Mouse (Mus musculus): Measurements from ENCODE around the gene Ttc5.
"Not testable (repeated sequence)": the region's sequence is repeated elsewhere in the genome, so short reads cannot be mapped to it uniquely, and the experiment has no call there.

The Ttc5 gene

DNA sequence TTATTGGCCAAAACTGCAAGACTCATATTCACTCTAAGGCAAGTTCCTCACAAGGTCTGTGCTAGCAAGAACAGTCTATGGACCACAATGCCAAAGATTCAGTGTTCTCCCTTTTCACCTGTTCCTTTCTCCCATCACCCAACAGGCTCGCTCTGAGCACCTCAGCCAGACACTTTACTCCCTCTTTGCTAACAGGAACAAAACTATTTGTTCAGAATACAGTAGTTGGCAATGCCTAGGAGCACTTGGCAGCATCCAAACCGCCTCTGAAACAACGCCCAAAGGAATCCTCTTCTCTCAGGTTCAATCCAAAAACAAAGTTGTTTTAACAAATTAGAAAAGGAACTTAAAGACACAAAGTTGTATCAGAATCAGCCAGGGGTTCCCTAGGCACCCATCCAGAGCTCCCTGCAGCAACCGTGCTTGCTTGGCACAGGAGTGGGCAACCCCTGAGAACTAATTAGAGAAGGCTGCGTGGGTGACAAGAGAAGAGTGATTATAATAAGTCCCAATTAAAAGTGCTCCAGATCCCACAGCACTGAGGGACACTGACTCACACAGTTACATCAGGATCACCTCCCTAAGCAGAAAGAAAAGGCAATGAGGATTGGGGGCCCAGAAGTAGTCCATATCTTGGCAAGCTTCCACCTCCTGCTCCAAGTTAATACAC lies 26.8 kb downstream of the Ttc5 start:
- DNase-seq: no peak

GRCm38 (mm10) chr14:50744994-50745393 lies 40.3 kb downstream of the Ttc5 start, which contains the start of gene Olfr749:
Gene Olfr749 (minus strand): TSS chr14:50745094.
- no peak for DNase-seq

- DNase-seq: no peak
Measured at GRCm38 (mm10) chr14:50741584-50741983, 43.7 kb downstream of the Ttc5 start.

DNA sequence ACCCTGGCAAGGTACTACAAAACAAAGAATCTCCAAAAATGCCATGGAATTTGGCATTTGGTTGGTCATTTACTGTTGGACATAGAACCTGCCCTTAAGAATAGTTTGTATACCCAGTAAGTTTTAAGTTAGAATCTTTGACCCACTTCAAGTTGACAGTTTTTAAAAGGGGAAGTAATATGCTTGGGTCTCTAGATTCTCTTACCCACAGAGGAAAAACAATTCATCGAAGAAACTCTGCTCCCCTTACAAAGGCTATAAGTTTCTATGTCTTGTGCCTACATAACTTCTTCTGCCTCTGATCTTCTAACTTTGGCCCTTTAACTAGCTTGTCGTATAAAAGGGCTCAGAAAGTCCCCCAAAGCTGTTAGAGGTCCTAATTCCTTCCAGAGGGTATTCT lies 45.0 kb downstream of the Ttc5 start:
- DNase-seq: no peak

GRCm38 (mm10) chr14:50722371-50722770 lies 62.9 kb downstream of the Ttc5 start:
- not testable (repeated sequence) for DNase-seq

DNA sequence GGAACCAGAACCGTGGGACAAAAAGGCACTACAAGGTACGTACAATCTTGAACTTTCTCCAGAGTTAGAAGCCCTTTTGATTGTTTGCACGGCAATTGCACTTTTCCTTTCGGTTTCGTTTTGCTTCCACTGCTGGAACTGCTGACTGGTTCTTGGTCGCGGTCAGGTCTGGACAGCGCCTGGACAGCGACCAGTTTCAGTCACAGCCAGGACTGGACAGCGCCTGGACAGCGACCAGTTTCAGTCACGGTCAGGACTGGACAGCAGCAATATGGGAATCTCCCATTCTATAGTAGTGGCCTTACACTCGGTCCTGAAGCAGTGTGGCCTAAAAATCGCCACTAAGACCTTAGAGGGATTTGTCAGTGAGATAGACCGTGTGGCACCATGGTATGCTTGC lies 65.4 kb downstream of the Ttc5 start:
- DNase-seq: not testable (repeated sequence)
